Mouse (Mus musculus) heart, postnatal 0 days (tissue): ENCODE data around the gene Pdxk. TPM values are rescaled to one million over a fixed set of nuclear protein-coding genes. Genes with fewer than 3 reads are reported as not detected.

Source experiments
- ATAC-seq: fragments of 200-750 bp; cut with Nextera tagmentation; 2 replicates; pipeline ENCODE4 v1.8.0; 2017; ENCODE audit warnings: low read depth, moderate number of reproducible peaks, moderate library complexity; ENCODE audit not compliant: insufficient read depth
- DNase-seq: peaks from one replicate; pipeline ENCODE4 v3.0.0-alpha.2; 2016; ENCODE audit warnings: low spot score
- H3K27ac ChIP-seq: fragments of 300-500 bp; sonication (generic); 2 replicates; pipeline ENCODE4 v1.5.1; 2014; ENCODE audit warnings: low read depth, mild to moderate bottlenecking
- H3K27me3 ChIP-seq: fragments of 300-500 bp; sonication (generic); 2 replicates; pipeline ENCODE4 v1.6.1; 2014; ENCODE audit warnings: low read length, mixed read lengths; ENCODE audit not compliant: control insufficient read depth, insufficient read depth
- H3K36me3 ChIP-seq: fragments of 300-500 bp; sonication (generic); replicated peaks from 2 replicates; pipeline ENCODE4 v1.6.1; 2014; ENCODE audit warnings: low read length, mixed read lengths; ENCODE audit not compliant: control insufficient read depth, insufficient read depth
- H3K4me1 ChIP-seq: fragments of 300-500 bp; sonication (generic); 2 replicates; pipeline ENCODE4 v1.6.1; 2014; ENCODE audit warnings: antibody characterized with exemption; ENCODE audit not compliant: control insufficient read depth, insufficient read depth
- H3K4me2 ChIP-seq: fragments of 300-500 bp; sonication (generic); 2 replicates; pipeline ENCODE4 v1.6.1; 2014; ENCODE audit warnings: low read depth, mild to moderate bottlenecking, low read length, moderate library complexity
- H3K4me3 ChIP-seq: fragments of 300-500 bp; sonication (generic); 2 replicates; pipeline ENCODE4 v1.5.1; 2014; ENCODE audit warnings: low read depth, low read length
- H3K9ac ChIP-seq: fragments of 300-500 bp; sonication (generic); replicated peaks from 2 replicates; pipeline ENCODE4 v1.6.1; 2014; ENCODE audit warnings: low read depth, low read length, mixed read lengths
- H3K9me3 ChIP-seq: fragments of 300-500 bp; sonication (generic); replicated peaks from 2 replicates; pipeline ENCODE4 v1.6.1; 2016; ENCODE audit warnings: low read length; ENCODE audit not compliant: control insufficient read depth
- CTCF ChIP-seq: IDR thresholded peaks from 2 replicates; pipeline ENCODE4 v1.5.1; 2016; ENCODE audit warnings: antibody characterized with exemption, control low read depth, low read depth
- EP300 ChIP-seq: IDR thresholded peaks from 2 replicates; pipeline ENCODE4 v1.6.1; 2016; ENCODE audit warnings: antibody characterized with exemption, low read depth
- WGBS: fragments of 180-500 bp; shearing (Covaris S2); extraction: QIAGEN DNeasy Blood & Tissue Kit; methylation state at CpG from one replicate; pipeline ENCODE4 v1.1.7; 2014; 5-methylcytosine and 5-hydroxymethylcytosine counted together
- polyA plus RNA-seq: library from polyadenylated mRNA; unstranded; fragments of >200 nt; fragmentation: Nextera tagmentation; extraction: Ambion mirVana; gene quantifications from 2 replicates; pipeline ENCODE4 v1.2.1, GENCODE M21; 2015
- total RNA-seq: library from RNA; depleted of rRNA; stranded (reverse); fragments of >200 nt; gene quantifications from 2 replicates; pipeline ENCODE4 v1.2.3, GENCODE M21; 2014; ENCODE audit warnings: low replicate concordance

The Pdxk gene
- total and polyA plus RNA-seq, 2 experiments from 2014 or later: 3.7 to 4.6 TPM

GRCm38 (mm10) chr10:78447396-78447795, 17.4 kb downstream of the Pdxk start:
- ATAC-seq: no peak
- Histone ChIP-seq H3K27ac (no peak overlapping the region), H3K9ac (no peak overlapping the region), H3K36me3 (peaks cover 47% of the 10 kb centered on the region), H3K4me1 (no peaks in the 10 kb centered on the region), H3K4me3 (no peak overlapping the region), H3K27me3 (no peaks in the 10 kb centered on the region), H3K4me2 (no peak overlapping the region), H3K9me3 (no peaks in the 10 kb centered on the region)
- DNase-seq: no peak
- TF ChIP-seq EP300 (no peak), CTCF (no peak)
- WGBS: 78% methylated on average over 3 of the region's 3 CpGs

GRCm38 (mm10) chr10:78446195-78446594, 18.6 kb downstream of the Pdxk start:
- Histone ChIP-seq H3K4me1 (no peaks in the 10 kb centered on the region), H3K36me3 (peaks cover 45% of the 10 kb centered on the region), H3K27ac (no peak overlapping the region), H3K27me3 (no peaks in the 10 kb centered on the region), H3K9ac (no peak overlapping the region), H3K4me3 (no peak overlapping the region), H3K9me3 (no peaks in the 10 kb centered on the region), H3K4me2 (no peak overlapping the region)
- DNase-seq (no peak), ATAC-seq (no peak)
- WGBS: 93% methylated on average over 3 of the region's 3 CpGs
- TF ChIP-seq CTCF: no peak
- no peak for TF ChIP-seq EP300

GRCm38 (mm10) chr10:78442292-78442691, 22.5 kb downstream of the Pdxk start:
- TF ChIP-seq EP300: no peak
- TF ChIP-seq CTCF: no peak
- no peak for DNase-seq
- Histone ChIP-seq H3K4me3 (no peak overlapping the region), H3K9ac (no peak overlapping the region), H3K27ac (no peak overlapping the region), H3K9me3 (no peaks in the 10 kb centered on the region), H3K4me1 (no peaks in the 10 kb centered on the region), H3K4me2 (no peak overlapping the region), H3K36me3 (peaks cover 18% of the 10 kb centered on the region), H3K27me3 (no peaks in the 10 kb centered on the region)
- ATAC-seq: no peak
- WGBS: 89% methylated on average over 3 of the region's 3 CpGs

GRCm38 (mm10) chr10:78441606-78442005, 23.2 kb downstream of the Pdxk start:
- Histone ChIP-seq H3K27me3 (no peaks in the 10 kb centered on the region), H3K4me1 (no peaks in the 10 kb centered on the region), H3K4me3 (no peak overlapping the region), H3K27ac (no peak overlapping the region), H3K36me3 (peaks cover 13% of the 10 kb centered on the region), H3K4me2 (no peak overlapping the region), H3K9me3 (no peaks in the 10 kb centered on the region), H3K9ac (no peak overlapping the region)
- TF ChIP-seq EP300: no peak
- TF ChIP-seq CTCF: no peak
- WGBS: 86% methylated on average over 5 of the region's 5 CpGs
- ATAC-seq (no peak), DNase-seq (no peak)

GRCm38 (mm10) chr10:78440812-78441211, 24.0 kb downstream of the Pdxk start:
- no peaks in the 10 kb centered on the region for H3K27me3 ChIP-seq
- no peak overlapping the region for H3K27ac ChIP-seq
- peaks cover 8% of the 10 kb centered on the region for H3K36me3 ChIP-seq
- DNase-seq (no peak), ATAC-seq (no peak)
- H3K9ac ChIP-seq: no peak overlapping the region
- peak; percentile 61 for TF ChIP-seq CTCF
- no peak for TF ChIP-seq EP300
- H3K4me1 ChIP-seq: no peaks in the 10 kb centered on the region
- no peak overlapping the region for H3K4me3 ChIP-seq
- H3K9me3 ChIP-seq: no peaks in the 10 kb centered on the region
- no peak overlapping the region for H3K4me2 ChIP-seq
- 70% methylated on average over 9 of the region's 9 CpGs for WGBS

GRCm38 (mm10) chr10:78439990-78440389, 24.8 kb downstream of the Pdxk start:
- H3K27ac ChIP-seq: no peak overlapping the region
- H3K4me2 ChIP-seq: no peak overlapping the region
- no peak for DNase-seq
- WGBS: 78% methylated on average over 7 of the region's 7 CpGs
- TF ChIP-seq CTCF (no peak), EP300 (no peak)
- no peaks in the 10 kb centered on the region for H3K27me3 ChIP-seq
- ATAC-seq: no peak
- peaks cover 8% of the 10 kb centered on the region for H3K36me3 ChIP-seq
- H3K9me3 ChIP-seq: no peaks in the 10 kb centered on the region
- no peaks in the 10 kb centered on the region for H3K4me1 ChIP-seq
- no peak overlapping the region for H3K9ac ChIP-seq
- H3K4me3 ChIP-seq: no peak overlapping the region
